Mouse (Mus musculus) gonadal fat pad, adult 2 months (tissue): ENCODE measurements around the gene Pygo1. TPM values are rescaled to one million over a fixed set of nuclear protein-coding genes. Genes with fewer than 3 reads are reported as not detected.

Experiments used
- DNase-seq: peaks from one replicate; pipeline ENCODE4 v3.0.0-alpha.2; 2012; ENCODE audit warnings: low read depth
- polyA plus RNA-seq: library from polyadenylated mRNA; depleted of rRNA; stranded (reverse); fragments of >200 nt; gene quantifications from 2 replicates; pipeline ENCODE4 v1.2.3, GENCODE M21; 2012

Pygo1 gene
- polyA plus RNA-seq, 1 experiment: 0.76 TPM

- DNase-seq: no peak
These were observed 9.9 kb downstream of the Pygo1 start for GRCm38 (mm10) chr9:72935309-72935708.

- DNase-seq: peak; percentile 52
These were observed 10.9 kb downstream of the Pygo1 start for GRCm38 (mm10) chr9:72936301-72936700.

- no peak for DNase-seq
These were observed 18.0 kb downstream of the Pygo1 start for GRCm38 (mm10) chr9:72943424-72943823.

GRCm38 (mm10) chr9:72944286-72944685 is 18.8 kb downstream of the Pygo1 start:
- DNase-seq: no peak

- DNase-seq: no peak
These were observed 21.6 kb downstream of the Pygo1 start for GRCm38 (mm10) chr9:72947010-72947409.

- no peak for DNase-seq
These were observed 24.1 kb downstream of the Pygo1 start for GRCm38 (mm10) chr9:72949572-72949971.

DNA sequence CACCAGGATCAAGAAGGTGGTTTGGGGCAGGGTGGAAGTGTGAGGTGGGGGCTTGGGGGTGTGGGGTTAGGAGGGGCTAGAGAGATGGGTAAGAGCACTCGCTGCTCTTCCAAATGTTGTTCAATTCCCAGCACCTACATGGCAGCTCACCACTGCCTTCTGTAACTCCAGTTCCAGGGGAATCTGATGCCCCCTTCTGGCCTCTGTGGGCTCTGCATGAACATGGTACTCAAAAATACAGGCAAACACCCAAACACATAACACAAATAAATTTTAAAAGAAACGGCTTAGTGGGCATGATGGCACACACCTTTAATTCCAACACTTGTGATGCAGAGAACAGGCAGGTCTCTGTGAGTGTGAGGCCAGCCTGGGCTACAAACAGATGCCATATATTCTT is 29.3 kb downstream of the Pygo1 start:
- no peak for DNase-seq

DNA sequence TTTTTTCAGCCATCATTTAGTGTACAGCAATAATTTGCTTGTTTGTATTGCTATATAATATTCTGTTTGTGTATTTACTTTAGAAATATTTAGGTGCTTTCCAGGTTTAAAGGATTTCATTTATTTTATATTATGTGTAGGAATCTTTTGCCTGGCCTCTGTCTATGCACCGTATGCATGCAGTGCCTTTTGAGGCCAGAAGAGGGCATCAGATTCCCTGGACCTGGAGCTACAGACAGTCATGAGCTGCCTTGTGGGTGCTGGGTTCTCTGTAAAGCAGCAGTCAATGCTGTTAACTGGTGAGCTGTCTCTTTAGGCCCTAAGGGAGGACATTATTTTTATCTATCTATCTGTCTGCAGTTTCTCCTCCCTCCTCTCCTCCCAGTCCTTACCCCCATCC is 30.1 kb downstream of the Pygo1 start:
- no peak for DNase-seq

DNA sequence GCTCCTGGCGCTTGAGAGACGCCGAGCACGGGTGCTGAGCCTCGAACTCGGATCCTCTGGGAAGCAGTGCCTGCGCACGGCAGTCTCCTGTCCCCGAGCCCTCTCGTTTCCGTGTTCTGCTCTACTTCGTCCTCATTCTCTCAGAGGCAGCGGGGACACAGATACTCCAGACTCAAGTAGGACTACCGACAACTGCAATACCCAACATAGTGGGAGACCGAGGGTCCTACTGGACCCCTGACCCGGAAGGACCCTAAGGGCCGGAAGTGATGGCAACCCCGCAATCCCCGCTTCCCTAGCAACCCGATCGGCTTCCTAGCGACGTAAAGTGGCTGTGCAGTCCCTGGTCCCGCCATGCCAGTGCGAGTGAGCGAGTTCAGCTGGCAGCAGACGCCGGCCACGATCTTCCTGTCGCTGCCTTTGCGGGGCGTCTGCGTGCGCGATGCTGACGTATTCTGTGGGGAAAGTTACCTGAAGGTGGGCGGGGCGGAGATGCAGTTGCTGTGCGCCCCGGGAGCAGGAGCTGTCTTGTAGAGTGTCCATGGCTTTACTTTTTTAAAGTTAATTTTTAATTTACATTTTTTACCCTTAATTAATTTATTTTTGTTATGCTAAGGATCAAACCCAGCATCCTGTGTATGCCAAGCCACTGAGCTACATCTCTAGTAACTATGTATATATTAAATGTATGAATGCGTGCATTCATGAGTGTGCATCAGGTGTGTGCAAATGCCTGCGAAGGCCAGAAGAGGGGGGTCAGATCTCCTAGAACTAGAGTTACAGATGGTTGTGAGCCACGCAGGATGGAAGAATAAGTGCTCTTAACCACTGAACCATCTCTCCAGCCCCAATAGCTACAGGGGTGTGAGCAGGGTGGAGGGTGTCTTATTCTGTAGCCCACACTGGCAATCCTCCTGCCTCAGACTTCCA is 33.3 kb downstream of the Pygo1 start, which contains the start of the genes Dyx1c1 and Gm44503:
Gene Dyx1c1, plus strand, starts transcription at position 265 of the 930 bp plus-strand sequence.
Gene Gm44503, plus strand, starts transcription at position 332 of the 930 bp plus-strand sequence.
- DNase-seq: no peak

GRCm38 (mm10) chr9:72961346-72961745 is 35.9 kb downstream of the Pygo1 start:
- DNase-seq: no peak

- no peak for DNase-seq
These were observed 36.5 kb downstream of the Pygo1 start for GRCm38 (mm10) chr9:72961959-72962358.

DNA sequence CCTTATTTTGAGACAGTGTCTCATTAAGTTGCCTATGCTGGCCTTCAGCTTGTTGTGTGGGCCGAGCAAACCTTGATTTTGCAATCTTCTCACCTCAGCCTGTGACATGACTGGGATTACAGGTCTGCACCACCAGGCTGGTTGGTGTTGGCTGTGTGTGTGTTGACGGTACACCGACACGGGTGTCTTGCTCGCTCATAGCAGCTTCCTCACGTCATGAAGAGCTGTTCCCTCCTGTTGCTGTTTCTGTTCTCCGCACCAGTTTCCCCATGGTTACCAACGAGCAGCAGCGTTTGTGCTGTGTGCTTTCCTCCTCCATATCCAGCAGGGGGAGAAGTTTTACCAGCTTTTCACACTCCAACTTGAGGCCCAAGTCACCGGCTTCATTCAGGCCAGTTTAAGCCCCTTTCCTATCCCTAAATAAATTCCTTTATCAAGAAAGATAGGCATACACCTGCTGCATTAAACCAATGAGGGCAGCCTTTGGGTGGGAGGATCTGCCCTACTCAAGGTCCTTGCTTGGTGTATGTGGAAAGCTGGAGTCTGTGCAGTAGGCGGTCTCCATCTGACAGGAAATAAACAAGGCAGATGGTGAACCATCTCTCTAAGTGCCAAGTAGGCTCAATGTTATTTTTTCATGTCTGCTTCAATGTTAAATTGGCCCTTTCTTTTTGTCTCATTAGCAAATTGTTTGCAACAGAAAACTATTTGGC is 43.1 kb downstream of the Pygo1 start:
- DNase-seq: peak; percentile 50

DNA sequence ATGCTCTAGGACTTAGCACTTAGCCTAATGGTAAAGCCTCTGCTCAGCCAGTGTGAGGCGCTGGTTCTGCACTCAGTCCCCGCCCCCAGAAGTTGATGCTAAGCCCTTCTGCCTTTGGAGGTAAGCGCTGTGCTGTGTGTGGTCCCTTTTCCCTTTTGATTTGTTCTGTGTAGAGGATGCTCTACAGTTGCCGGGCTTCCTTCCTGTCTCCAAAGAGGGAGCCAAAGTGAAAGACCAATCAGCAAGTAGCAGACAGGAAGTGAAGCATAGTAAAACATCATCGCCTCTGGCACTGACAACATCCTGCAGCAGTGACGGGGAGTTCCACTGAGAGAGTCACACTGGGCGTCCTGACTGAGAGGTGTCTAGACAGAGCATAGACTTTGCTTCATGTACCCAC is 44.4 kb downstream of the Pygo1 start:
- no peak for DNase-seq

GRCm38 (mm10) chr9:72972435-72972834 is 47.0 kb downstream of the Pygo1 start:
- DNase-seq: no peak

GRCm38 (mm10) chr9:72972984-72973383 is 47.5 kb downstream of the Pygo1 start:
- DNase-seq: no peak

GRCm38 (mm10) chr9:72974734-72975133 is 49.3 kb downstream of the Pygo1 start:
- no peak for DNase-seq

GRCm38 (mm10) chr9:72975242-72975641 is 49.8 kb downstream of the Pygo1 start:
- no peak for DNase-seq

DNA sequence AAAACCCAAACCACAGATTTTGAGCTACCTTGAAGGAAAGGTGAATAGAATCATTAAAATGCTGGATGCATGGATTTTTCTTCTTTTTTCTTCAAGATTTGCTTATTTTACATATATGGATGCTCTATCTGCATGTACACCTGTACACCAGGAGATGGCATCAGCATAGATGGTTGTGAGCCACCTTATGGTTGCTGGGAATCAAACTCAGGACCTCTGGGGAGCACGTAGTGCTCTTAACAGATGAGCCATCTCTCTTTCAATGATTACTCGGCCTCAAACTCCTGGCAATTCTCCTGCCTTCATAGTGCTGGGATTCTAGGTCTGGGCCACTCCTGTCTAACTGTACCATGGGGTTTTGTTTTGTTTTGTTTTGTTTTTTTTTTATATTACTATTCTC is 57.6 kb downstream of the Pygo1 start:
- no peak for DNase-seq

- DNase-seq: peak; percentile 60
These were observed 60.1 kb downstream of the Pygo1 start, which contains the start of the genes Ccpg1os and Ccpg1 for GRCm38 (mm10) chr9:72985250-72986220. Ccpg1os (minus strand) TSS chr9:72985382. Ccpg1 (plus strand) TSS chr9:72985429.

DNA sequence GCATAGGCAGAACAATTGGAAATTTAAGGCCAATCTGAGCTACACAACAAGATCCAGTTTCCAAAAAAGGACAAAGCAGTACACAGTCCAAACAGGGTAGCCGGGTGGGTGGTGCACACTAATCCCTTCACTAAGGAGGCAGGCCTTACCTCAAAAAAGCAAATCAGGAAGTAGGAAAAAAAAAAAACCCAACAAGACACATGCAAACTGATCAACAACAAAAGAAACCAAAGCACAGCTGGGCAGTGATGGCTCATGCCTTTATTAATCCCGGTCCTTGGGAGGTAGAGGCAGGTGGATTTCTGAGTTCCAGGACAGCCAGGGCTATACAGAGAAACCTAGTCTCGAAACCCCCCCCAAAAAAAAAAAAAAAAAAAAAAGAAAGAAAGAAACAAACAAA is 62.3 kb downstream of the Pygo1 start:
- DNase-seq: no peak

DNA sequence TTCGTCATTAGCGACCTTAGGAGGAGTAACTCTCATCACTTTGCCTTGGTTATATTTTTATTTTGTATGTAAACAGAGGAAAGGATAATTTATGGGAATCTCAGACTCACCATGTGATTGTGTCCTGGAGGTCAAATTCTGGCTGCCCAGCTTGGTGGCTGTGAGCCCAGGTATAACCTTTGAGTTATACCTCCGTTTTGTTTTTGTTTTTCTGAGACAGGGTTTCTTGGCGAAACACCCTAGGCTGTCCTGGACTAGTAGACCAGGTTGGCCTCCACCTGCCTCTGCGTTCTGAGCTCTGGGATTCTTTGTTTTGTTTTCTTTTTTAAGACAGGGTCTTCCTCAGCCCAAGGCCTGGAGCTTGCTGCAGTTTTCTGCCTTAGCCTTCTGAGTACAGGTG is 63.3 kb downstream of the Pygo1 start:
- no peak for DNase-seq
